Mouse (Mus musculus) small intestine, adult 2 months (tissue): ENCODE data around the gene Gadd45g. TPM values are rescaled to one million over a fixed set of nuclear protein-coding genes. Genes with fewer than 3 reads are reported as not detected.

Experiments
- H3K27ac ChIP-seq: fragments of 200-500 bp; 2 replicates; pipeline ENCODE4 v1.5.1; 2012; ENCODE audit warnings: low read depth, low read length, control low read depth, inconsistent platforms; ENCODE audit not compliant: insufficient read depth
- H3K27me3 ChIP-seq: fragments of 200-500 bp; 2 replicates; pipeline ENCODE4 v1.6.1; 2012; ENCODE audit warnings: mild to moderate bottlenecking, moderate library complexity, low read length, inconsistent platforms; ENCODE audit not compliant: control insufficient read depth, insufficient read depth
- H3K36me3 ChIP-seq: fragments of 200-500 bp; 2 replicates; pipeline ENCODE4 v1.6.1; 2012; ENCODE audit warnings: mild to moderate bottlenecking, low read length, control low read depth, inconsistent platforms; ENCODE audit not compliant: control insufficient read depth, insufficient read depth
- H3K4me1 ChIP-seq: fragments of 200-500 bp; 2 replicates; pipeline ENCODE4 v1.6.1; 2012; ENCODE audit warnings: low read length, inconsistent platforms, mixed read lengths; ENCODE audit not compliant: control insufficient read depth, insufficient read depth, insufficient read length
- H3K4me3 ChIP-seq: fragments of 200-500 bp; 2 replicates; pipeline ENCODE4 v1.5.1; 2012; ENCODE audit warnings: low read depth, mild to moderate bottlenecking, control low read depth, inconsistent platforms, low read length, moderate library complexity
- CTCF ChIP-seq: fragments of 200-500 bp; IDR thresholded peaks from 2 replicates; pipeline ENCODE4 v1.5.1; 2012; ENCODE audit warnings: low read depth, mild to moderate bottlenecking, control low read depth, inconsistent platforms, low read length, moderate library complexity, mixed read lengths; ENCODE audit not compliant: insufficient replicate concordance, insufficient read length; ENCODE audit errors: extremely low read depth
- POLR2A ChIP-seq: fragments of 200-500 bp; IDR thresholded peaks from 2 replicates; pipeline ENCODE4 v1.6.1; 2012; ENCODE audit warnings: low read depth, mild to moderate bottlenecking, control low read depth, inconsistent platforms, low read length, moderate library complexity
- WGBS: fragments of 180-500 bp; shearing (Covaris S2); methylation state at CpG from one replicate; pipeline ENCODE4 v1.1.7; 2018; 5-methylcytosine and 5-hydroxymethylcytosine counted together
- polyA plus RNA-seq: library from polyadenylated mRNA; depleted of rRNA; stranded (reverse); fragments of >200 nt; gene quantifications from 2 replicates; pipeline ENCODE4 v1.2.3, GENCODE M21; 2012; rRNA removed

The Gadd45g gene
- polyA plus RNA-seq, 1 experiment: 42.2 TPM

DNA sequence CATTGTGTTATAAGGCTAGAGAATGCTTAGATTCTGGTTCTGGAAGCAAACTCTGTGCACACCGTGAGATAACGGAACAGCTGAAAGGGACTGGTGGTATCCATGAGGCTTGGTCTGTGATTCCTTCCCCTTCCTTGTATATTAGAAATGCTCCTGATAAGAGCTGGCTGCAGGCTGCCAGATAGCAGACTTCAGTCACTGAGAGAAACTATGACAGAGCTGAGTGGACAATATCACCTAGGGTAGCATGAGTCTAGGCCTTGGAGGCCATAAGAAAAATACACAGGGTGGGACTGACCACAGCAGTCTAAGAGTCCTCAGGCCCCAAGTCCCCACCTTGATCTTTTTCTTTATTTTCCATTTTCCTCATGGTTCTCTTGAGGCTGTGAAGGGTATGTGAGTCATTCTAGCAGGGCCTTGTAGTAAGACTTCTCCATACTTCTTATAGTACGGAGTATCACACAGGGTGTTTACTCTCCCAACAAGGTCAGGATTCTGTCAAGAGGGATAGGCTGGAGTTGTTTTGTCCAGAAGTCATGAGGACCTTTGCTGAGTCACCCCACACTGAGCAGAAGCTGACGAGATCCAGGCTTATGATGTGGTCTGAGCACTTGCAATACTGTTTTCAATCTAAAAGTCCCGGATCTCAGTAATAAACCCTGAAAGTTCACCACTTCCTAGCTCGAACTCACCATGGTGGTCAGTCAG, 45.5 kb downstream of the Gadd45g start:
- TF ChIP-seq POLR2A (no peak), CTCF (no peak)
- H3K36me3 ChIP-seq: no peaks in the 10 kb centered on the region
- no peaks in the 10 kb centered on the region for H3K27me3 ChIP-seq
- H3K4me1 ChIP-seq: no peaks in the 10 kb centered on the region
- 88% methylated on average over 6 of the region's 6 CpGs for WGBS
- H3K4me3 ChIP-seq: no peak overlapping the region
- H3K27ac ChIP-seq: no peak overlapping the region

DNA sequence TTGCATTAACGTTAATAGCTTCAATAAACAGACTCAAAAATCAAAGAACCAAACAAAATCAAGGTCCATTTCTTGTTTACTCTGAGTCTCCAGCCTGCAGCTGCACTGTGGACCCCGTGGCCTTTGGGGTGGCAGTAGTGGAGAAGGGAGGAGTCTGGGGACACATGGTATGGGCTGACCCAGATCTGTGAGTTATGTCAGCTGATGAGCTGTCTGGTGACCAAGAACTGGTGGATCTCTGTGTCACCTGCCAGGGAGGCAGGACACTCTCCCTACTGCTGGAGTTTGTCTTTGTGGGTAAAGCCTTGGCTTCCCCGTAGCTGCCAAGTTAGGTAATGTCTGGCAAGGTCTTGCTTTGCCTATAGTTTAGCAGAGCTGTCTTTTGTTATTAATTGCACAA, 51.1 kb downstream of the Gadd45g start:
- Histone ChIP-seq H3K4me3 (no peak overlapping the region), H3K27me3 (no peaks in the 10 kb centered on the region), H3K27ac (no peak overlapping the region), H3K4me1 (peaks cover 5% of the 10 kb centered on the region), H3K36me3 (no peaks in the 10 kb centered on the region)
- TF ChIP-seq CTCF (no peak), POLR2A (no peak)
- WGBS: 32% methylated on average over 3 of the region's 3 CpGs

Other genes starting within 250 kb of the Gadd45g start
- 24.2 and 32.5 TPM in 2 replicates for gene Cks2, start 201.4 kb upstream of the Gadd45g start, polyA plus RNA-seq
- 7.8 and 15.3 TPM in 2 replicates for gene Secisbp2, start 195.0 kb upstream of the Gadd45g start, polyA plus RNA-seq
- gene Sema4d, start 52.9 kb upstream of the Gadd45g start, polyA plus RNA-seq: 10.8 and 15.1 TPM in 2 replicates